Mouse (Mus musculus): ENCODE data around the gene Myl9.

Gene Myl9

GRCm38 (mm10) chr2:156765593-156765992 lies 9.6 kb upstream of the Myl9 start:
- DNase-seq = no peak

GRCm38 (mm10) chr2:156766227-156767019 lies 8.8 kb upstream of the Myl9 start:
- no peak for DNase-seq

GRCm38 (mm10) chr2:156767108-156767507 lies 8.1 kb upstream of the Myl9 start:
- DNase-seq = no peak

- DNase-seq = no peak
These were observed 5.9 kb upstream of the Myl9 start for GRCm38 (mm10) chr2:156769274-156769673.

- DNase-seq = no peak
These were observed 1.8 kb upstream of the Myl9 start for GRCm38 (mm10) chr2:156773470-156773869.

- no peak for DNase-seq
These were observed 1.0 kb upstream of the Myl9 start for GRCm38 (mm10) chr2:156774035-156774737.

- DNase-seq = no peak
These were observed 525 bp downstream of the Myl9 start for GRCm38 (mm10) chr2:156775455-156776435.

GRCm38 (mm10) chr2:156776907-156777306 lies 1.7 kb downstream of the Myl9 start:
- no peak for DNase-seq

- no peak for DNase-seq
These were observed 2.2 kb downstream of the Myl9 start for GRCm38 (mm10) chr2:156777326-156778004.

- no peak for DNase-seq
These were observed 3.4 kb downstream of the Myl9 start for GRCm38 (mm10) chr2:156778571-156778970.

- DNase-seq = no peak
These were observed 3.8 kb downstream of the Myl9 start for GRCm38 (mm10) chr2:156779036-156779435.

GRCm38 (mm10) chr2:156779488-156779887 lies 4.3 kb downstream of the Myl9 start:
- no peak for DNase-seq

GRCm38 (mm10) chr2:156780129-156780528 lies 4.9 kb downstream of the Myl9 start:
- no peak for DNase-seq

- DNase-seq = no peak
These were observed 5.5 kb downstream of the Myl9 start for GRCm38 (mm10) chr2:156780752-156781151.

GRCm38 (mm10) chr2:156781281-156781680 lies 6.1 kb downstream of the Myl9 start:
- no peak for DNase-seq

- DNase-seq = no peak
These were observed 6.7 kb downstream of the Myl9 start for GRCm38 (mm10) chr2:156781836-156782480.

- no peak for DNase-seq
These were observed 7.5 kb downstream of the Myl9 start for GRCm38 (mm10) chr2:156782481-156783348.

- DNase-seq = no peak
These were observed 8.1 kb downstream of the Myl9 start for GRCm38 (mm10) chr2:156783349-156783728.

GRCm38 (mm10) chr2:156784016-156784585 lies 8.9 kb downstream of the Myl9 start:
- DNase-seq = no peak

- DNase-seq = no peak
These were observed 9.7 kb downstream of the Myl9 start for GRCm38 (mm10) chr2:156784891-156785290.

Measured in thymus, postnatal 36 days (tissue).